Mouse (Mus musculus): ENCODE results near the gene Slc34a1.

Slc34a1 gene

GRCm38 (mm10) chr13:55444286-55444936, 46.4 kb downstream of the Slc34a1 start:
- peak; percentile 86 to 89 for DNase-seq

GRCm38 (mm10) chr13:55444937-55445315, 46.9 kb downstream of the Slc34a1 start, which contains the start of gene Grk6:
Grk6 (plus strand) TSS chr13:55445072.
- DNase-seq: peak; percentile 100

- peak in 1 of 2 experiments; percentile 46 for DNase-seq
These were observed 47.5 kb downstream of the Slc34a1 start for GRCm38 (mm10) chr13:55445361-55446091.

GRCm38 (mm10) chr13:55446483-55447105, 48.6 kb downstream of the Slc34a1 start:
- no peak for DNase-seq

GRCm38 (mm10) chr13:55447543-55447943, 49.6 kb downstream of the Slc34a1 start:
- DNase-seq: peak; percentile 56 to 59

- no peak for DNase-seq
These were observed 50.1 kb downstream of the Slc34a1 start for GRCm38 (mm10) chr13:55448131-55448530.

GRCm38 (mm10) chr13:55449205-55449604, 51.2 kb downstream of the Slc34a1 start:
- DNase-seq: no peak

GRCm38 (mm10) chr13:55449679-55450441, 51.9 kb downstream of the Slc34a1 start:
- DNase-seq: peak; percentile 58

- peak; percentile 79 to 83 for DNase-seq
These were observed 52.6 kb downstream of the Slc34a1 start for GRCm38 (mm10) chr13:55450511-55450980.

GRCm38 (mm10) chr13:55451296-55451695, 53.3 kb downstream of the Slc34a1 start:
- peak; percentile 51 to 67 for DNase-seq

GRCm38 (mm10) chr13:55451785-55452549, 54.0 kb downstream of the Slc34a1 start:
- DNase-seq: peak; percentile 78 to 84

- no peak for DNase-seq
These were observed 65.0 kb downstream of the Slc34a1 start for GRCm38 (mm10) chr13:55462965-55463364.

- DNase-seq: no peak
These were observed 65.5 kb downstream of the Slc34a1 start for GRCm38 (mm10) chr13:55463399-55464026.

GRCm38 (mm10) chr13:55464027-55464884, 66.3 kb downstream of the Slc34a1 start, which contains the start of gene Prr7:
Prr7 (plus strand) TSS chr13:55464267.
- peak; percentile 27 to 33 for DNase-seq

- DNase-seq: no peak
These were observed 67.2 kb downstream of the Slc34a1 start for GRCm38 (mm10) chr13:55465184-55465583.
